Mouse (Mus musculus): ENCODE measurements around the gene Mcam.
A peak's percentile ranks its signal among the peaks of the same experiment; 100 is the strongest.

Gene Mcam

GRCm38 (mm10) chr9:44134101-44134850 lies at the start of gene Mcam:
TSS of gene Mcam (plus strand) at chr9:44134469.
- DNase-seq = peak; percentile 86

- peak; percentile 98 for DNase-seq
Observed at GRCm38 (mm10) chr9:44084659-44085229, 49.5 kb upstream of the Mcam start.

- no peak for DNase-seq
Observed at GRCm38 (mm10) chr9:44085276-44085675, 49.0 kb upstream of the Mcam start.

GRCm38 (mm10) chr9:44085741-44086665 lies 48.3 kb upstream of the Mcam start:
- DNase-seq = peak; percentile 64

- peak; percentile 67 for DNase-seq
Observed at GRCm38 (mm10) chr9:44086960-44087359, 47.3 kb upstream of the Mcam start.

GRCm38 (mm10) chr9:44087761-44088455 lies 46.4 kb upstream of the Mcam start:
- no peak for DNase-seq

GRCm38 (mm10) chr9:44088877-44089608 lies 45.2 kb upstream of the Mcam start:
- DNase-seq = no peak

- DNase-seq = peak; percentile 82
Observed at GRCm38 (mm10) chr9:44093612-44094503, 40.4 kb upstream of the Mcam start.

GRCm38 (mm10) chr9:44094737-44095136 lies 39.5 kb upstream of the Mcam start:
- DNase-seq = no peak

GRCm38 (mm10) chr9:44095781-44096180 lies 38.5 kb upstream of the Mcam start:
- DNase-seq = no peak

- DNase-seq = no peak
Observed at GRCm38 (mm10) chr9:44096536-44096935, 37.7 kb upstream of the Mcam start.

- DNase-seq = no peak
Observed at GRCm38 (mm10) chr9:44101490-44101889, 32.8 kb upstream of the Mcam start, which contains the start of gene Mfrp. TSS of gene Mfrp (plus strand) at chr9:44101729.

- DNase-seq = no peak
Observed at GRCm38 (mm10) chr9:44104881-44105280, 29.4 kb upstream of the Mcam start.

GRCm38 (mm10) chr9:44105781-44106180 lies 28.5 kb upstream of the Mcam start:
- DNase-seq = no peak

GRCm38 (mm10) chr9:44106182-44106581 lies 28.1 kb upstream of the Mcam start:
- DNase-seq = no peak

- no peak for DNase-seq
Observed at GRCm38 (mm10) chr9:44106596-44106995, 27.7 kb upstream of the Mcam start.

- DNase-seq = peak; percentile 91
Observed at GRCm38 (mm10) chr9:44107110-44107509, 27.2 kb upstream of the Mcam start, which contains the start of gene C1qtnf5. TSS of gene C1qtnf5 (plus strand) at chr9:44107245.

- no peak for DNase-seq
Observed at GRCm38 (mm10) chr9:44107557-44108179, 26.6 kb upstream of the Mcam start.

GRCm38 (mm10) chr9:44108269-44109055 lies 25.8 kb upstream of the Mcam start:
- DNase-seq = no peak

All from kidney, postnatal 14 days (tissue).